In genomic region chr6:86335121-86335849, GRCm38 (mm10) we compare ENCODE assay signal across 11 mouse cellular contexts.
"Had no signal": no experiment of that assay in that cellular context is flagged by ENCODE, and none has a peak within 500 bp of the region (broad histone marks: within the 10 kb centered on the region; RNA-seq: fewer than 3 reads in every experiment).

No protein-coding gene starts in this region.

- H3K27ac ChIP-seq: hindbrain, postnatal 0 days; liver, embryonic 12.5 days; midbrain, embryonic 12.5 days; neural tube, embryonic 13.5 days; stomach, embryonic 15.5 days had no signal

- H3K4me2 ChIP-seq: liver, embryonic 12.5 days; midbrain, embryonic 12.5 days; neural tube, embryonic 13.5 days; stomach, embryonic 15.5 days had no signal

- ATAC-seq: hindbrain, postnatal 0 days; liver, embryonic 12.5 days; lung, postnatal 0 days; midbrain, embryonic 16.5 days had no signal

- H3K9ac ChIP-seq: liver, embryonic 12.5 days; midbrain, embryonic 12.5 days; neural tube, embryonic 13.5 days; stomach, embryonic 15.5 days had no signal

- H3K27me3 ChIP-seq: liver, embryonic 12.5 days; midbrain, embryonic 12.5 days; neural tube, embryonic 13.5 days; stomach, embryonic 15.5 days had no signal

- H3K9me3 ChIP-seq: liver, embryonic 12.5 days; midbrain, embryonic 12.5 days; neural tube, embryonic 13.5 days; stomach, embryonic 15.5 days had no signal

- H3K4me1 ChIP-seq: liver, embryonic 12.5 days; midbrain, embryonic 12.5 days; neural tube, embryonic 13.5 days; stomach, embryonic 15.5 days had no signal

- H3K36me3 ChIP-seq: liver, embryonic 12.5 days; midbrain, embryonic 12.5 days; neural tube, embryonic 13.5 days; stomach, embryonic 15.5 days had no signal

- DNase-seq: left cerebral cortex, postnatal 4 days; right cerebral cortex, postnatal 14 days; thymus, adult 2 months; thymus, postnatal 25 days had no signal

- H3K4me3 ChIP-seq: liver, embryonic 12.5 days; midbrain, embryonic 12.5 days; neural tube, embryonic 13.5 days; stomach, embryonic 15.5 days had no signal
